Mouse (Mus musculus) neural tube, embryonic 14.5 days (tissue): ENCODE results near the gene Tbx21. TPM values are rescaled to one million over a fixed set of nuclear protein-coding genes. Genes with fewer than 3 reads are reported as not detected.

Experiments used
- ATAC-seq: fragments of 200-750 bp; cut with Nextera tagmentation; 2 replicates; pipeline ENCODE4 v1.8.0; 2017; ENCODE audit warnings: low read depth, mild to moderate bottlenecking, moderate TSS enrichment, moderate library complexity
- H3K27ac ChIP-seq: fragments of 300-500 bp; sonication (generic); 2 replicates; pipeline ENCODE4 v1.5.1; 2014; ENCODE audit warnings: low read depth, mild to moderate bottlenecking, control low read depth, low read length, moderate library complexity, mixed read lengths
- H3K27me3 ChIP-seq: fragments of 300-500 bp; sonication (generic); 2 replicates; pipeline ENCODE4 v1.6.1; 2014; ENCODE audit warnings: low read length; ENCODE audit not compliant: control insufficient read depth, insufficient read depth
- H3K36me3 ChIP-seq: fragments of 300-500 bp; sonication (generic); 2 replicates; pipeline ENCODE4 v1.6.1; 2014; ENCODE audit warnings: low read length, mixed read lengths; ENCODE audit not compliant: control insufficient read depth, insufficient read depth
- H3K4me1 ChIP-seq: fragments of 300-500 bp; sonication (generic); 2 replicates; pipeline ENCODE4 v1.6.1; 2014; ENCODE audit warnings: low read length; ENCODE audit not compliant: control insufficient read depth, insufficient read depth
- H3K4me2 ChIP-seq: fragments of 300-500 bp; sonication (generic); 2 replicates; pipeline ENCODE4 v1.6.1; 2014; ENCODE audit warnings: mild to moderate bottlenecking, low read depth, low read length, control low read depth
- H3K4me3 ChIP-seq: fragments of 300-500 bp; sonication (generic); 2 replicates; pipeline ENCODE4 v1.5.1; 2014; ENCODE audit warnings: low read depth, low read length, control low read depth, mixed read lengths
- H3K9ac ChIP-seq: fragments of 300-500 bp; sonication (generic); replicated peaks from 2 replicates; pipeline ENCODE4 v1.6.1; 2014; ENCODE audit warnings: low read depth, mild to moderate bottlenecking, control low read depth, low read length, mixed read lengths
- H3K9me3 ChIP-seq: fragments of 300-500 bp; sonication (generic); 2 replicates; pipeline ENCODE4 v1.6.1; 2016; ENCODE audit warnings: low read length; ENCODE audit not compliant: control insufficient read depth
- WGBS: fragments of 180-500 bp; shearing (Covaris S2); extraction: QIAGEN DNeasy Blood & Tissue Kit; methylation state at CpG from one replicate; pipeline ENCODE4 v1.1.7; 2014; 5-methylcytosine and 5-hydroxymethylcytosine counted together
- polyA plus RNA-seq: library from polyadenylated mRNA; unstranded; fragments of >200 nt; fragmentation: Nextera tagmentation; extraction: Ambion mirVana; gene quantifications from 2 replicates; pipeline ENCODE4 v1.2.1, GENCODE M21; 2014

Gene Tbx21
- polyA plus RNA-seq, 1 experiment from 2014 or later = 0.21 TPM

- peak; percentile 66 for ATAC-seq
- H3K27ac ChIP-seq = no peak overlapping the region
- 4% methylated on average over 32 of the region's 32 CpGs for WGBS
Measured at GRCm38 (mm10) chr11:97126645-97127468, 11.7 kb upstream of the Tbx21 start.

GRCm38 (mm10) chr11:97124266-97125036 lies 9.3 kb upstream of the Tbx21 start:
- H3K4me3 ChIP-seq = no peak overlapping the region
- no peak for ATAC-seq
- no peak overlapping the region for H3K4me2 ChIP-seq
- WGBS = 64% methylated on average over 10 of the region's 10 CpGs
- H3K9ac ChIP-seq = no peak overlapping the region
- H3K36me3 ChIP-seq = no peaks in the 10 kb centered on the region
- H3K4me1 ChIP-seq = no peaks in the 10 kb centered on the region
- no peaks in the 10 kb centered on the region for H3K27me3 ChIP-seq
- H3K9me3 ChIP-seq = no peaks in the 10 kb centered on the region
- no peak overlapping the region for H3K27ac ChIP-seq

More at GRCm38 (mm10) chr11:97126645-97127468, 11.7 kb upstream of the Tbx21 start:
- H3K4me3 ChIP-seq = peak overlapping the region; percentile 36
- H3K27me3 ChIP-seq = no peaks in the 10 kb centered on the region
- H3K9ac ChIP-seq = 0 out of 2 replicates have a peak overlapping the region, but pooled peaks have one; percentile 28
- no peaks in the 10 kb centered on the region for H3K9me3 ChIP-seq
- H3K4me2 ChIP-seq = peak overlapping the region; percentile 75
- no peaks in the 10 kb centered on the region for H3K4me1 ChIP-seq
- H3K36me3 ChIP-seq = no peaks in the 10 kb centered on the region

- H3K4me1 ChIP-seq = no peaks in the 10 kb centered on the region
- H3K4me2 ChIP-seq = no peak overlapping the region
- no peak overlapping the region for H3K27ac ChIP-seq
- H3K36me3 ChIP-seq = no peaks in the 10 kb centered on the region
- ATAC-seq = no peak
- 18% methylated on average over 11 of the region's 11 CpGs for WGBS
- H3K9ac ChIP-seq = no peak overlapping the region
- no peaks in the 10 kb centered on the region for H3K9me3 ChIP-seq
- H3K27me3 ChIP-seq = no peaks in the 10 kb centered on the region
- H3K4me3 ChIP-seq = no peak overlapping the region
Measured at GRCm38 (mm10) chr11:97123282-97123890, 8.3 kb upstream of the Tbx21 start.

- Histone ChIP-seq H3K27me3 (peaks cover 5% of the 10 kb centered on the region; the same call in 1 of the 2 replicates), H3K36me3 (no peaks in the 10 kb centered on the region), H3K9me3 (no peaks in the 10 kb centered on the region), H3K9ac (no peak overlapping the region), H3K27ac (no peak overlapping the region), H3K4me1 (no peaks in the 10 kb centered on the region), H3K4me3 (no peak overlapping the region), H3K4me2 (no peak overlapping the region)
- WGBS = 73% methylated on average over 3 of the region's 3 CpGs
- no peak for ATAC-seq
Measured at GRCm38 (mm10) chr11:97120641-97121040, 5.5 kb upstream of the Tbx21 start.

- WGBS = 62% methylated on average over 10 of the region's 10 CpGs
- peaks cover 8% of the 10 kb centered on the region for H3K27me3 ChIP-seq
Measured at GRCm38 (mm10) chr11:97120221-97120620, 5.1 kb upstream of the Tbx21 start.

GRCm38 (mm10) chr11:97115797-97116196 lies 666 bp upstream of the Tbx21 start:
- Histone ChIP-seq H3K9me3 (no peaks in the 10 kb centered on the region), H3K36me3 (no peaks in the 10 kb centered on the region), H3K27me3 (peaks cover 29% of the 10 kb centered on the region), H3K27ac (no peak overlapping the region), H3K4me1 (peaks cover 9% of the 10 kb centered on the region; the same call in 1 of the 2 replicates), H3K9ac (no peak overlapping the region), H3K4me3 (no peak overlapping the region; the same call in 1 of the 2 replicates), H3K4me2 (no peak overlapping the region)
- WGBS = 11% methylated on average over 11 of the region's 11 CpGs
- ATAC-seq = no peak

More at GRCm38 (mm10) chr11:97120221-97120620, 5.1 kb upstream of the Tbx21 start:
- no peaks in the 10 kb centered on the region for H3K36me3 ChIP-seq
- H3K4me3 ChIP-seq = no peak overlapping the region
- no peak overlapping the region for H3K27ac ChIP-seq
- ATAC-seq = no peak
- peaks cover 1% of the 10 kb centered on the region; the same call in 1 of the 2 replicates for H3K4me1 ChIP-seq
- no peak overlapping the region for H3K4me2 ChIP-seq
- H3K9ac ChIP-seq = no peak overlapping the region
- H3K9me3 ChIP-seq = no peaks in the 10 kb centered on the region

- Histone ChIP-seq H3K36me3 (no peaks in the 10 kb centered on the region), H3K9ac (no peak overlapping the region), H3K9me3 (no peaks in the 10 kb centered on the region), H3K27ac (no peak overlapping the region), H3K4me2 (no peak overlapping the region), H3K4me3 (no peak overlapping the region), H3K27me3 (peaks cover 29% of the 10 kb centered on the region), H3K4me1 (peaks cover 9% of the 10 kb centered on the region; the same call in 1 of the 2 replicates)
- no peak for ATAC-seq
- 83% methylated on average over 9 of the region's 9 CpGs for WGBS
Measured at GRCm38 (mm10) chr11:97112519-97113125, 2.5 kb downstream of the Tbx21 start.

- no peak overlapping the region for H3K4me2 ChIP-seq
- no peak for ATAC-seq
Measured at GRCm38 (mm10) chr11:97108976-97109375, 6.2 kb downstream of the Tbx21 start.

More at GRCm38 (mm10) chr11:97108976-97109375, 6.2 kb downstream of the Tbx21 start:
- Histone ChIP-seq H3K36me3 (no peaks in the 10 kb centered on the region), H3K27me3 (peaks cover 9% of the 10 kb centered on the region), H3K27ac (no peak overlapping the region), H3K4me3 (no peak overlapping the region), H3K9ac (no peak overlapping the region), H3K4me1 (no peaks in the 10 kb centered on the region), H3K9me3 (no peaks in the 10 kb centered on the region)
- 80% methylated on average over 16 of the region's 16 CpGs for whole genome bisulfite sequencing
